Mouse (Mus musculus) WW6 (cell line): ENCODE results near the gene Smim26.
A peak's percentile ranks its signal among the peaks of the same experiment; 100 is the strongest.

Source experiments
- DNase-seq: peaks from one replicate; pipeline ENCODE4 v3.0.0-alpha.2; 2013; ENCODE audit warnings: low read depth, low spot score

Smim26 gene

DNA sequence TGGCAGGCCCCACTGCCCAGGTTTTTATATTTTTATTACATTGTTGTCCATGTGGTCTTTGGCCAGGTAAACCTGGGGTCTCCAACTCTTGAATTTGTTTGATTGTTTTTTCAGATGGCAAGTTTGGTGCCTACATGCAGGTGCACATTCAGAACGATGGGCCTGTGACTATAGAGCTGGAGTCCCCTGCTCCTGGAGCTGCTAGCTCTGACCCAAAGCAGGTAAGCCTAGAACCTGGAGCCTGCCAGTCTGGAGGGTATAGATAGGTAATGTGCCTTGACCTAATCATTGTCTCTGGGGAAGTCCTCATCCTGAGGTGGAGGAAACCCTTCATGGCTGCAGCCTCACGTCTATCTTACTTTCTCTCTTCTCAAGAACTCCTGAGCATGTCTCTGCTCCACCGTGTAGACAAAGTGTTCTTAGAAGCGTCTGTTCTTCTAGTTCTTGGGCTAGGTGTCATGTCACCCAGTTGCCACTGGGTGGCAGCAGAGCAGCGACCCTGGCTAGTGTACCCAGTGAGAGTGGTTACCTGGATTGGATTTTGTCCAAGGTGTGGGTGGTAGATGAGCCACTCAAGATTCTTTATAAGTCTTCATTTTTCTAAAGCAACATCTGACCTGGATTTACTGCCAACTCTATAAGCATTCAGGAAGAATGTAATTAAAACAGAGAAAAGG is 41.9 kb downstream of the Smim26 start:
- DNase-seq: peak; percentile 18

DNA sequence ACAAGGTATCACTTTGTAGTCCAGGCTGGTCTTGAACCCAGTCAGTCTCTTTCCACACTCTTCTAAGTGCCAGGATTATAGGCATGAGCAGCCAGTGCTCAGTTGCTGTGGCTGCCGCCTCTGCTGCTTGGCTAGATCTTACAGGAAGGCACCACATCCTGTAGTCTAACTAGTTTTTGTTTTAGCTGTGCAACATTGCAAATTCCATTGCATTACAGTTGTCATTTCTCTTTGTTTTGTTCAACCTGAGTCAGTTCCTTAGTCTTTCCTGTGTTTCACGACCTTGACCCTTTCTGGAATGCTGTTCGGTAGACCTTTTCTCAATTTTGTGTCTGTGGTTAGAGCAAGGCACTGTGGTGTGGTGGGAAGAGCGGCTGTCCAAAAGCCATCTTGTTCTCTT is 43.4 kb downstream of the Smim26 start:
- DNase-seq: no peak

DNA sequence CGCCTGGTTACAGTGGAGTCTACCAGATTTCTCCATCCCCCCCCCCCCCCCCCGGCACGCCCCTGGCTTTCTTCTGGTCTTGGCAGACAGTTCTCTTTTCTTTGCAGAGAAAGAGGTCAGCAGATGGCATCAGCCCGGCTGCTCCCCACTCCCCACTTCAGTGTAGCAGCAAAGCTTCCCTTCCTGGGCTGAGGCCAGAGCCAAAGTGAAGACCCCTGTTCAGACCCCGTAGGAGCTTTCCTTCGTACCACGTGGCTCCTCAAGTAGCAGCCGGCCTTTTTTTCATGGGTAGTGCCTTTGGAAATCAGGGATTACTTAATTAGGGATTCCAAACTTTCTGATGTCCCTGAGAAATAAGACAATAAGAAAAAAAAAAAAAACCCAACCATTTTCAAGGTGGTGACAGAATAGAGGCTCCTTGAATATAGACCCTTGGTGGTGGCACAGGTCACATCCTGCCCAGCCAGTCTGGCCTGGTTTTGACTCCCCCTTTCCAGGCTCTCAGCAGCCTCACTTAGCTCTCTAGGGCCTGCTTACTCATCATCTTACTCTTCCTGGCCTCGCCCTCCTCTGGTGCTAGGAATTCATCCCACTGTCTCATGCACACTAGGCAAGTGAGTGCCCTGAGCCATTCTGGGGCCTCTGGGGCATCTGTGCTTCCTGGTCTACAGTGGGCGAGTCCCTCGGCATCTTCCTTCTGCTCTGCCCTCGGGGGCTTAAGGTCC is 44.0 kb downstream of the Smim26 start:
- DNase-seq: no peak

DNA sequence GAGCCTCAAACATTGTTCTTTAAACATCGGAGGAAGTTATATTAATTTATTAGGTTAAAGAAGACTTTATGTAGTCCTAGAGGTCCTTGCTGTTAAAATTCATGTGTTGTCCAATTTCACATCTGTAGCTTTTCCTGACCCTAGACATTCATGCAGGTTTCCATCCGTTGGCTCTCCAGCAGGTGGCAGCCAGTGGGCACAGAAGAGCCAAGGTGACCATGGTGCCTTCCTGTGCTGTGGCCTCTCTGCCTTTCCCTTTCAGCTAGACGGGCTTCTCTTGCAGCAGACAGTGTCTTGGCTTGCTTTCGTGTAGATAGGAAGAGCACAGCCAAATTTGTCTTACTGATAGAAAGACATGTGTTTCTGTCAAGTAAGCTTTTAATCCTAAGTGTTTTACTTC is 44.9 kb downstream of the Smim26 start:
- DNase-seq: no peak

DNA sequence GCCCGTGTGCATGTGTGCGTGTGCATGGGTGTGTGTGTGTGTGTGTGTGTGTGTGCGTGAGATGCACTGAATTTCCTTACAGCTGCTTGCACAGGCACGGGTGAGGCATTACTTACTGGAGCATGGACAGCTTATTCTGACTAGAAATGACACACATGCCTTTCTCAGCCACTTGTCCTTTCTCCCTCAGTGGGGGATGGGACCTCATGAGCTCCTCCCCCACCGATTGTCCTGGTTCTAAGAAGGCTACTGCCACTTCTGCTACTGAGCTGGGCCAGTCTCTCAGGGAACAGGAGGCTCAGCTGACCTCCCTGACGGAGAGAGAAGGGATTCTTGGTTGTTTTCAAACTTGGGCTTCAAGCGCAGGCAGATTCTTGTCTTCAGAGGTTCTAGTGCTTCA is 46.2 kb downstream of the Smim26 start:
- no peak for DNase-seq

DNA sequence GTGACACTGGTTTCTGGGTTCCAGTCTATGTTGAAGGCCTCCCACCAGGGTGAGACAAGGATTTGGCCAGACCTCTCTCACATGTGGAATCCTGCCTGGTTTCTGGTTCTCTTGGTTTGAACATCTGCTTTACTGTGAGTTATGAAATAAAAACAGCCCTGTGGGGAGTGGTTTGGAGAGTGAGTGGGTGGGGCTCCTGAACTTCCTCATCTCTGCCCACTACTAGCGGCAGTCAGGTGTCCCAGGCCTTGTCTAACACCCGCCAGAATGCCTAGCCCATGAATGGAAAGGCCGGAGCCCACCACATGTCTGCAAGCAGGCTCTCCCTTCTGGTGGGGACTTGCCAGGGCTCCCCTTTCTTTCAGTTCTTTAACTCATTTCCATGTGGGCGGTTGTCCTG is 48.1 kb downstream of the Smim26 start:
- DNase-seq: no peak
